Mouse (Mus musculus) layer of hippocampus, adult 11-12 months (tissue): ENCODE data around the gene Ptgdr2.
A peak's percentile ranks its signal among the peaks of the same experiment; 100 is the strongest.

Source experiments
- DNase-seq: peaks from one replicate; pipeline ENCODE4 v3.0.0; 2022; ENCODE audit warnings: low spot score

Gene Ptgdr2

DNA sequence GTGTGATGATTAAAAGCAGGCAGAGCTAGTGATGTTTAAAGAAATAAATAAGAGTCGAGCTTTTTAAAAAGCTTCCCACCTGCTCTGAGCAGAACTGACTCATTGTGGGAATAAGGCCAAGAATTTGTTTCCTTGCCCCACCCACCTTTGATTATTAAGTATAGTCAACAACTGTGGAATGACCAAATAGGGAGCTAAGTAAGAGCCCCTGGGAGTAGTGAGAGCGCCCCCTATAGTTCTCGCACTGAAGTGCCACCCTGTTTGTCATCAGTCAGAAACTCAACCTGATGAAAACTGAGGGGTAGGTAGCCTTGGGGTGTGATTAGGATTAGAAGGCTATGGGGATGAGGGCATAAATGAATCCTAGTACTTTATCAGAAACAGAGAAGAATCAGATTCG is 39.4 kb downstream of the Ptgdr2 start:
- no peak for DNase-seq

DNA sequence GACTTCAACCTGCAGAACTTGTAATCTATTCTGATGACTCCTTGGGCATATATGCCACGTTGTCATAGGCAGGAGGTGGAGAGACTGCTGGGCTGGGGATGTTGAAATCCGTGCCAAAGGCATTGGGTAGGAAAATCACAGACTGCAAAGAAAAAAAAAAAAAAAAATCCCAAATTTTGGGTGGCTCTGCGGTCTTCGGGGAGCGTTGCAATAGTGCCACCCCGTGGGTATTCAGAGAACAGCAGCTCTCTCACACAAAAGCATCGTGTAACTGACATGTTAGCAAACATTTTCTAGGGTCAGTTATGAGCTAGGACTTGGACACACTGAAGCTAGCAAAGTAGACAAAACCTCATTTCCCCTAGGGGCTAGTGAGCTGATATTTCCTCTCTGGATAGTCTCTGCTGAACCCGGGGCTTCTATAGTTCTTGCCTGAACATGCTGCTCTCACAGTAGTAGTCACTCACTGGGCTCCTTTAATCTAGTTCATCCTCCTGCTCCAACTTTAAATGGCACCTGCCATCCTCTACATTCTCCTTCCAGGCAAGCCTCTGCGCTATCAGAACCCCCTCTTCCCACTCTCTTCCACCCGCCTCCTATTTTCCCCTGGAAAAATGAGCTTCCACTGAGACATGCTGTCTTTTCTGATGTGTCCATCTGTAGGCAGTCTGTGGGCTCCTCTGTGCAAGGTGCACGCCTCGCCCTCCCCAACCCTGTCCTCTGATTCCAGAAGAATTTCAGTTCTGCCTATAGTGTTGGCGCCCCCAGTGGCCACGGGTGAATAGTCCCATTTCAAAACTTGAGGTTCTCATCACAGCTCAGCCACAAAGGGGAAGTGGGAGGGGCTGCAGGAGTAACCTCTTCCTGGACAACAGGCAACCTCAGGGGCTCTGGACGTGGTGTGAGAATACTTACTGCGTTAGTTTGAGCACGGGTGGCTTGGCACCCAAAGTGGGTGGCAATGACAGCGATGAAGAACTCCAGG is 42.5 kb downstream of the Ptgdr2 start:
- DNase-seq: peak; percentile 84

DNA sequence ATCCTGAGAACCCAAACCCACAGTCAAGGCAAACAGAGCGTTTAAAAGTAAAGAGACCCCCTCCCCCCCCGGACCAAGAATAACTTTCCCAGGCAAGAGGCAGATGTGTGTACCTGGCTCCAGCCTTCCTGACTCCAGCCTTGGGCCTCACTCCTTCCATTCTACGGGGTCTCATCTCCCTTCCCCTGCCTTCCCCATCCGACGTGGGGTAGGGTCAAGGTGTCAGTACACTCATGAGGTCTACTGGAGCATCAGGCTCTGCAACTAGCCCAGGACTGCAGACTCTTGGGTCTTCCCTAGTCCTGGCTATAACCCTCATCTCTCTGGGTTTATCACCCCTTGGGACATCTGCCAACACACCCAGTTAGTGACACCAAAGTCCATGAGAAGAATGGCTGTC is 43.2 kb downstream of the Ptgdr2 start:
- no peak for DNase-seq

DNA sequence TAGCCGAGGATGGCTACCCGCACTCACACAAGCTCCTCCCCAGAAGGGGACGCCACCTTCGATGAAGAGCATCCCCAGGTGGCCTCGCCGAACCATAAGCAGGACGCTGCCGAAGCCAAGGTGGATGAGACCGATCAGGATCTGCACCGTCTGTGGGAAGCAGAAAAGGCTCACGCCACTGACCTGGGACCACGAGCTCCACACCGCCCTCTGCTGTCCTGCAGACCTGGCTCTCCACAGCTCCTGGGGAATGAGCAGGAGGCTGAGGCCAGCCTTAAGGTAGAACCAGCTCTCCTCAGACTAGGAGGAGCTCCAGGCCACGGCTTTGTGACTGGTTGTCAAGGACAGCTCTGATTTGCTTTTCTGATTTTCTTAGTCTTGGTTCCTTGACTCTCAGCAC is 46.2 kb downstream of the Ptgdr2 start:
- DNase-seq: peak; percentile 15

DNA sequence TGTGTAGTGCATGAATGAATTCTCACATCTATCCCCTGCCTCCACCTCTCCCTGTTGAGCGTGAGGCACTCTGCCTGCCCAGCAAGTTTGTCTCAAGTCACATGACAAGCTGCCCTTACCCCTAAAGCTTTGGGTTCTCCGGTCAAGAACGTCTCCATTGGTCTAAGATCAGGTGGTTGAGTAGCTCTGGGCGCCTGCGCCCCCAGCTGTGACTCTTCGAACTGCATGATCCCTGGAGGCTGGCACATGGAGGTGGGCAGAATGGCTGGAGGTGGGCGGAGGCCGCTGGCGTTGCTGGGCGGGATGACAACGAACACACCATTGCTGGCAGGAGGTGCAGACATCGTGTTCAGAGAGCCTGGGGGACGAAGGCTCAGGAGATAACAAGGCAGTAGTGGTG is 47.6 kb downstream of the Ptgdr2 start:
- no peak for DNase-seq

- no peak for DNase-seq
Measured at GRCm38 (mm10) chr19:10985889-10986288, 48.9 kb downstream of the Ptgdr2 start.

- no peak for DNase-seq
Measured at GRCm38 (mm10) chr19:10988563-10988962, 51.6 kb downstream of the Ptgdr2 start.

DNA sequence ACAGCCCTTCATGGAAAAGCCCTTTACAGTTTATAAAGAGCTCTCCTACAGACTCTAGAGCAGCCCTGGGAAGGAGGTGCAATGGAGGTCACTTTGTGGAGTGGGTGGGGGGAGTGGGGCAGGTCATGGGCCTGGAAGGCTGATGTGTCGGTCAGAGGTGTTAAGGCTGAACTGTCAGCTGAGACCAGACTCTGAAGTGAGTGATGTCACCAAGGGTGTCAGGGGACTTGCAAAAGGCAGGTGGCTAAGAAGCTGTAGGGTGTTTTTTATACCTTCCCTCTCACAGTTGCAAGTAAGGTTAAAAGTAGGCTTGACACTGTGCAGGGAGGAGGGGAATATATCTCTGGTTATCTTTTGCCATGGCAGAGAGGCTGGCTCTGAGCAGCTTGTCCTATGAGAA is 53.8 kb downstream of the Ptgdr2 start:
- no peak for DNase-seq

- no peak for DNase-seq
Measured at GRCm38 (mm10) chr19:10991911-10992310, 55.0 kb downstream of the Ptgdr2 start.
